Comparison of ENCODE assay signal across 23 mouse cellular contexts in the genomic region with DNA sequence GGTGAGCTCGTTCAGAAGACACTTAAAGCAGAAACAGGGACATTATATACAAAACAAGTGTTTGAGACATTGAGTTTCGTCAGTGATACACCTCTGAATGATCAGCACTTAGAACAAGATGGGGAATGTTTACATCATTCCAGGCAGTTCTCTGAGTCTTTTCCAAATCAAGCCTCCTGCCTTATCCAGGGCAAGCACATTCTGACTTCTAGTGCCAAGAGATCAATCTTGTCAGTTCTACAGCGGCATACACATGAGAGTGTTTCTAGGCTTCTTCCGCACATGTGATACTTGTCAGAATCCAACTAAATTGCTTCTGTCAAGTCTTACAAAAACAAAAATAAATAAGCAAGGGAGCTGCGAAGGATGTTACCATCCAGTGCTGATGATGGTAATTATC.
DNase-seq lines count a peak whose midpoint lies in the region; ATAC-seq lines count a peak whose summit lies in the region.
"Had no signal": no experiment of that assay in that cellular context is flagged by ENCODE, and none has a peak within 500 bp of the region (broad histone marks: within the 10 kb centered on the region; RNA-seq: fewer than 3 reads in every experiment).

No protein-coding gene starts in this region.

- 57% methylated on average over 5 of the region's 5 CpGs for WGBS in kidney, embryonic 15.5 days
- WGBS in midbrain, embryonic 10.5 days, result 84% methylated on average over 5 of the region's 5 CpGs
- 78% methylated on average over 5 of the region's 5 CpGs for WGBS in midbrain, embryonic 14.5 days
- WGBS in hindbrain, embryonic 12.5 days, result 70% methylated on average over 5 of the region's 5 CpGs

- no peak for ATAC-seq in kidney, embryonic 15.5 days (replicated peaks; ENCODE audit: low FRiP score)
- ATAC-seq in midbrain, embryonic 14.5 days (ENCODE audit: low FRiP score, low TSS enrichment), result no peak
- no peak for ATAC-seq in hindbrain, embryonic 12.5 days (ENCODE audit: low FRiP score)
- ATAC-seq: activated CD4-positive, CD25-positive, alpha-beta regulatory T cell, adult 4 months; forebrain, embryonic 16.5 days had no signal

- no peak overlapping the region for H3K27ac ChIP-seq in kidney, embryonic 15.5 days
- no peak overlapping the region for H3K27ac ChIP-seq in midbrain, embryonic 10.5 days (replicated peaks)
- H3K27ac ChIP-seq in midbrain, embryonic 14.5 days (replicated peaks; ENCODE audit: low read depth, low read length), result no peak overlapping the region
- no peak overlapping the region for H3K27ac ChIP-seq in hindbrain, embryonic 12.5 days
- H3K27ac ChIP-seq: embryonic facial prominence, embryonic 12.5 days; hindbrain, embryonic 10.5 days; limb, embryonic 13.5 days; liver, embryonic 13.5 days; macrophage; midbrain, embryonic 12.5 days; neural tube, embryonic 13.5 days had no signal

- H3K36me3 ChIP-seq in kidney, embryonic 15.5 days, result no peaks in the 10 kb centered on the region
- no peaks in the 10 kb centered on the region for H3K36me3 ChIP-seq in midbrain, embryonic 10.5 days
- no peaks in the 10 kb centered on the region for H3K36me3 ChIP-seq in midbrain, embryonic 14.5 days (ENCODE audit: control insufficient read depth, insufficient read depth, low read length)
- no peaks in the 10 kb centered on the region for H3K36me3 ChIP-seq in hindbrain, embryonic 12.5 days
- H3K36me3 ChIP-seq: embryonic facial prominence, embryonic 12.5 days; G1E; heart, embryonic 12.5 days; hindbrain, embryonic 10.5 days; limb, embryonic 13.5 days; liver, embryonic 13.5 days; midbrain, embryonic 12.5 days; neural tube, embryonic 13.5 days had no signal

- peak; percentile 13 to 20 for DNase-seq in heart, adult 18-20 months
- no peak for DNase-seq in heart, postnatal 4 days
- peak; percentile 6 for DNase-seq in kidney, postnatal 14 days
- peak; percentile 0 for DNase-seq in midbrain, embryonic 10.5 days (ENCODE audit: low spot score)
- no peak for DNase-seq in midbrain, embryonic 14.5 days
- DNase-seq: adrenal gland, postnatal 10 days; cerebellum, adult 9-11 months; layer of hippocampus, adult 9-11 months; liver, embryonic 13.5 days; right cerebral cortex, adult 18-20 months; thymus, postnatal 36 days had no signal

- H3K27me3 ChIP-seq in kidney, embryonic 15.5 days, result no peaks in the 10 kb centered on the region
- no peaks in the 10 kb centered on the region for H3K27me3 ChIP-seq in midbrain, embryonic 10.5 days (ENCODE audit: low read depth, poor library complexity, severe bottlenecking)
- no peaks in the 10 kb centered on the region for H3K27me3 ChIP-seq in midbrain, embryonic 14.5 days (ENCODE audit: control insufficient read depth, insufficient read depth, low read length)
- H3K27me3 ChIP-seq in hindbrain, embryonic 12.5 days, result no peaks in the 10 kb centered on the region
- H3K27me3 ChIP-seq: embryonic facial prominence, embryonic 12.5 days; limb, embryonic 13.5 days; liver, embryonic 13.5 days; midbrain, embryonic 12.5 days; neural tube, embryonic 13.5 days had no signal

- no peak overlapping the region for H3K4me3 ChIP-seq in kidney, embryonic 15.5 days (replicated peaks)
- H3K4me3 ChIP-seq in midbrain, embryonic 10.5 days, result no peak overlapping the region
- no peak overlapping the region for H3K4me3 ChIP-seq in midbrain, embryonic 14.5 days (replicated peaks; ENCODE audit: low read depth, low read length)
- H3K4me3 ChIP-seq in hindbrain, embryonic 12.5 days, result no peak overlapping the region
- H3K4me3 ChIP-seq: embryonic facial prominence, embryonic 12.5 days; heart, embryonic 12.5 days; hindbrain, embryonic 10.5 days; limb, embryonic 13.5 days; liver, embryonic 13.5 days; midbrain, embryonic 12.5 days; neural tube, embryonic 13.5 days had no signal

- H3K4me2 ChIP-seq in kidney, embryonic 15.5 days, result no peak overlapping the region
- H3K4me2 ChIP-seq in midbrain, embryonic 14.5 days (ENCODE audit: low read length), result no peak overlapping the region
- no peak overlapping the region for H3K4me2 ChIP-seq in hindbrain, embryonic 12.5 days (replicated peaks)
- H3K4me2 ChIP-seq: embryonic facial prominence, embryonic 12.5 days; heart, embryonic 12.5 days; limb, embryonic 13.5 days; liver, embryonic 13.5 days; midbrain, embryonic 12.5 days; neural tube, embryonic 13.5 days had no signal

- H3K9ac ChIP-seq in kidney, embryonic 15.5 days, result no peak overlapping the region
- no peak overlapping the region for H3K9ac ChIP-seq in midbrain, embryonic 14.5 days (replicated peaks; ENCODE audit: low read length)
- no peak overlapping the region for H3K9ac ChIP-seq in hindbrain, embryonic 12.5 days
- H3K9ac ChIP-seq: embryonic facial prominence, embryonic 12.5 days; heart, embryonic 12.5 days; limb, embryonic 13.5 days; liver, embryonic 13.5 days; midbrain, embryonic 12.5 days; neural tube, embryonic 13.5 days had no signal

- 0 out of 2 replicates have a peak, but pooled peaks cover 4% of the 10 kb centered on the region for H3K4me1 ChIP-seq in kidney, embryonic 15.5 days
- H3K4me1 ChIP-seq in midbrain, embryonic 10.5 days, result no peaks in the 10 kb centered on the region
- no peaks in the 10 kb centered on the region for H3K4me1 ChIP-seq in midbrain, embryonic 14.5 days (ENCODE audit: control insufficient read depth, insufficient read depth, low read length)
- no peaks in the 10 kb centered on the region for H3K4me1 ChIP-seq in hindbrain, embryonic 12.5 days
- H3K4me1 ChIP-seq: embryonic facial prominence, embryonic 12.5 days; hindbrain, embryonic 10.5 days; limb, embryonic 13.5 days; liver, embryonic 13.5 days; midbrain, embryonic 12.5 days; neural tube, embryonic 13.5 days had no signal

- H3K9me3 ChIP-seq in kidney, embryonic 15.5 days (replicated peaks), result no peaks in the 10 kb centered on the region
- H3K9me3 ChIP-seq in midbrain, embryonic 10.5 days (replicated peaks), result no peaks in the 10 kb centered on the region
- H3K9me3 ChIP-seq in midbrain, embryonic 14.5 days (ENCODE audit: control insufficient read depth, low read length), result no peaks in the 10 kb centered on the region
- no peaks in the 10 kb centered on the region for H3K9me3 ChIP-seq in hindbrain, embryonic 12.5 days (replicated peaks)
- H3K9me3 ChIP-seq: embryonic facial prominence, embryonic 12.5 days; heart, embryonic 12.5 days; hindbrain, embryonic 10.5 days; limb, embryonic 13.5 days; liver, embryonic 13.5 days; midbrain, embryonic 12.5 days; neural tube, embryonic 13.5 days had no signal

Comparison
In these comparisons a context has a peak if more than half of its experiments do, and no peak if none do; other contexts are left out.
1. DNase-seq: peak in heart, adult 18-20 months (2 of 2), kidney, postnatal 14 days (single experiment) and midbrain, embryonic 10.5 days (single experiment); none in heart, postnatal 4 days (single experiment) and midbrain, embryonic 14.5 days (single experiment).